15 mouse cellular contexts compared by ENCODE assay signal in genomic region chrX:87793011-87793410, GRCm38 (mm10).
"Had no signal": no experiment of that assay in that cellular context is flagged by ENCODE, and none has a peak within 500 bp of the region (broad histone marks: within the 10 kb centered on the region; RNA-seq: fewer than 3 reads in every experiment).

No protein-coding gene starts in this region.

- ATAC-seq: liver, embryonic 12.5 days; midbrain, embryonic 13.5 days; midbrain, embryonic 16.5 days had no signal

- DNase-seq: kidney, postnatal 14 days; kidney, postnatal 4 days; layer of hippocampus, adult 9-11 months; liver; lung, adult 18-20 months; lung, postnatal 10 days; lung, postnatal 36 days; right cerebral cortex, postnatal 14 days; right cerebral cortex, postnatal 4 days; thymus, adult 2 months; thymus, postnatal 14 days; thymus, postnatal 4 days had no signal
